Mouse (Mus musculus) adrenal gland, adult 18-20 months (tissue): ENCODE measurements around the gene Mad2l2. TPM values are rescaled to one million over a fixed set of nuclear protein-coding genes. Genes with fewer than 3 reads are reported as not detected.

Experiments used
- DNase-seq, 2 experiments: peaks; one replicate each; pipeline ENCODE4 v3.0.0; 2021 to 2022; ENCODE audit warnings: low spot score in 2 of 2
- long read RNA-seq, 2 experiments: library from polyadenylated mRNA; stranded (forward); transcript quantifications; one replicate each; pipeline ENCODE4 v2.0.0; 2021
- total RNA-seq, 2 experiments: library from RNA; stranded (reverse); gene quantifications; 1 replicate in 1 of 2; 2 replicates in 1 of 2; pipeline ENCODE4 v1.2.3; 2021

Mad2l2 gene
- 10 to 100 TPM; 20.2 to 21.6 TPM for total RNA-seq
- long read RNA-seq, experiment 1, transcript Mad2l2-201 (8 exons, 1,535 nt) = major isoform, 7 of 8 reads
- long read RNA-seq, experiment 1, partial matches to known transcripts = 0 of 8 reads
- long read RNA-seq, experiment 1, other reads (novel, unspliced or antisense) = 1 of 8 reads
- long read RNA-seq, experiment 2, transcript Mad2l2-201 (8 exons, 1,535 nt) = major isoform, 12 of 21 reads
- long read RNA-seq, experiment 2, partial matches to known transcripts = 2 of 21 reads
- long read RNA-seq, experiment 2, other reads (novel, unspliced or antisense) = 4 of 21 reads

DNA sequence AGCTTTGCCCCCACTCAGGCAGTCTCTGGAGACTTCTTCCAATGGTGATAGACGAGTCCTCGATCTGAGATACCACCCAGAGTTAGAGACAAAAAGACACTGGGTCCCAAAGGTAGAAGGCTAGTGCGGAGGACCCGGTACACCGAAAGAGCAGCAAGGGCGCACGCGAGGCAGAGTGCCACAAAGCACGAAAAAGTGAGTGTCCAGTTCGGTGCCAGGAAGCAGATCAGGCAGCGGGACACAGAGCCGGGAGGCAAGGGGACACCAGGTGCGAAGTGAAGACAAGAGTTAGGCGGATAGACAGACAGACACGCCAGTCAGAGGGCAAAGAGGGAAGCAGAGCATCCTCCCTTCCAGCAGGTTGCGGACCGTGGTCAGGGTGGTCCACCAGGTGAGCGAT, at the start of gene Mad2l2:
Mad2l2 (plus strand) TSS at position 252 of the 400 bp plus-strand sequence.
- DNase-seq = no peak

DNA sequence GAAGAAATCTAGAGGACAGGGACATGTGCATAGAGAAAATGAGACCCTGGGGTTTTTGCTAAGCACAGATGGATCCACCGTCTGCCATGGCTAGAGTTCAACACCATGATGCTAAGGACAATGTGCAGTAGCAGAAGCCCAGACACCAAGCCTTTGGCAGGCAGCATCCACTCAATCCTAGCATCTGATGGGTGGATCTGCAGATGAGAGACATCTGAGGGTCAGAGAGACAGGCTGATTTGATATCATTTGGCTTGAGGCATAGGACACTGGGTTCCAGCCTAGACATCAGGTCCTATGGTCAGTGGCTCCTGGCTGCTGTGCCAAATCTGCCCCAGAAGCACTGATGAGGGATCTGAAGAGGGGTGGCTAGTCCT, 49.6 kb upstream of the Mad2l2 start:
- no peak for DNase-seq

- no peak for DNase-seq
Observed at GRCm38 (mm10) chr4:148081201-148081600, 49.0 kb upstream of the Mad2l2 start.

DNA sequence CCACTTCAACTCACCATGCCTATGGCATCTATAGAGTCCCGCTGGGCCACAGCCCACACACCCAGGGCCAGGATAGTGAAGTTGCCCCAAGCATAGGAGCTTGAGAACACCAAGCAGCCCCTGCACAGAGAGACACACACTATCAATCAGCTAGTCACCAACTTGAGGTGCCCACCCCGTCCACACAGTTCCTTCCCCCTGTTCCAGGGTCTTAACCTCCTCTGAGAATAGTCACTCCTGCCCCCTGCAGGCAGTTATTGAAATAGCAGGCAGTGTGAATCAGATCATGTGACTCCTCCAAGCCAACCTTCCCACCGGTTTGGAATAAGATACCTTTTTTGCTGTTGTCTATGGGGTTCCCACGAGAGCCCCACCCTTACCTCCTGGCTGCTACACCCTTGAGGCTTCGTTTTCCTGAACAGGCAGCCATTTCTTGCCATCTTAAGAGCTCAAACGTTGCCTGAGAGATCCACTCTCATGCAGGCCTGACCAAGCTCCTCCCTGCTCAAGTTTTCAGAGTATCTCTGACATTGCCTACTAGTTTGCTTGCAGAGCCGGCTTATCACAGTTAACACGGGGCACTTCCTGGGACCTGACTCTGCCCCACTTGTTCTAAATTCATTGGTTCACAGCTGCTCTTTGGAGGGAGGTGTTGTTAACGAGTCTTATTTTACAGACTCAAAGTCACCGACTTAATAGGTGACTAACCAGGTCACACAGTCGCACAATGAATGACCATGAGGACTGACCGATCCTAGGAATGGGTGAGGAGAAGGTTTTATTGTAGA, 47.7 kb upstream of the Mad2l2 start:
- peak; percentile 37 to 57 for DNase-seq

- DNase-seq = no peak
Observed at GRCm38 (mm10) chr4:148083176-148083899, 46.8 kb upstream of the Mad2l2 start.

DNA sequence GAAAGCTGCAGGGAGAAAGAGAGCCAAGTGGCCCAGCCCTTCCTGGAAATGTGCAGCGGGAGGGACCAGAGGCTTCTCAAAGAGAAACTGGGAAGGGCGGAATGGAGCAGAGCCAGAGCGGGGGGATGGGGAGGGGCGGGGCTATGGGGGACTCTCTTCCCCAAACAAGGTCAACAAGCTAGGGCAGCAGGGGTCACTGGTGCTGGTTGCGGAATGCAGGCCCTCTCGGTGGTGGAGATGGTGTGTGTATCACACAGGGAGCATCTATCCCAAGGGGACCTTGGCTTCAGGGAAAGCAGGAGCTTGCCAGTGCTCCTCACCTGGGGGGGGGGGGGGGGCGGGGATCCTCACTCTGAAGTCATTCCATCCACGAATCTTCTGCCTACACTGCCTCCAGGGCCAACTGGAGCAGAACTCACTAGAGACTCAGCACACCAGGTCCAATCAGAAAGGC, 45.9 kb upstream of the Mad2l2 start:
- no peak for DNase-seq

DNA sequence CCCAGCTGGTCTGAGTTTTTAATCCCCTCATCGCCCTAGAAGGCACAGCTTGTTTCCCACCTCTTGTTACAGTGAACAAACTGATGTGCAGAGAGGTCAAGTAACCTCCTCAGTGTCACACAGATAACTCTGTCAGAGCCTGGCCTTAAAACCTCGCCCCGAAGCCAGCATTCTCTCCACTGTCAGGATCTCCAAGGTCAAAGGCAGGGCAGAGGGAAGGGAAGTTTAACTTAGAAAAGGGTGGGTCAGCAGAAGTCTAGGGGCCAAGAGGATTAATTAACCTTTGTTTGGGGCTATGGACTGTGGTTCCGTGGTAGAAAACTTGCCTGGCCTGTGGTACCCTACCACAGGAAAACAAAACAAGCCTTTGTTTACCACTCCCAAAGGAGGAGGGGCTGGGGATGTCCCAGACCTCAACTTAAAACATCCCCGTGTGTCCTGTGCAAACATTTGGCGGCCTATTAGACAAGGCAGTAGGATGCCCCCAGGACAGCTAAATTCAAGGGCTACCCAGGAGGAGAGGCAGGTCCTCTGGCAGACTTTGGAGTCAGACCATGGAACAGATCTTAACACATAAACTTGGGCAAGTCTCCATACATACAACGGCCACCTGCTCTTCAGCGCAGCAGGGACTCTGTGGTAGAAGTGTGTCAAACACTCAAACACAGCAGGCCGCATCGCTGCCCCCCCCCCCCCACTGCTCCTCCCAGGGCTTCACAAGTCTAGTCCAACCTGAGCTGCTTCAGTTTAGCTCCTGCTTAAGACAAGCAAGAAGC, 44.9 kb upstream of the Mad2l2 start:
- no peak for DNase-seq

DNA sequence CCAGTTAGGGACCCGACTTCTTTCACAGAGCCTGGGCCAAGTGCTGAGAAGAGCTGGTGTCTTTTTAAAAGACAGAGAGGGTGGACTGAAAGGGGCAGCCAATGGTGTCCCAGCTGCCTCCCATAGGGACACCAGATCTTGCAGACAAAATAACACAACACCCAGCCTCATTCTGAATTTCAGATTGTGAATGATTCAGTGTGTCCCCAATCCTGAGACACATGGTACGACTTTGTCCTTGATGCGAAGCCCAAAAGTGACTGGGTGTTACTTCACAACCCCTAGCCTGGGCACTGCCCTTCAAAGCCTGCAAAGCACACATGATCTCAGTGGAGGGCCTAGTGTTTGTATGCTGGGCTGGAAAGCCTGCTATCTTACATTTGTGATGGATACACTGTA, 44.3 kb upstream of the Mad2l2 start:
- DNase-seq = no peak

- DNase-seq = peak in 1 of 2 experiments; percentile 44
Observed at GRCm38 (mm10) chr4:148087091-148087906, 42.9 kb upstream of the Mad2l2 start.

- DNase-seq = peak; percentile 92 to 94
Observed at GRCm38 (mm10) chr4:148087907-148088527, 42.2 kb upstream of the Mad2l2 start, which contains the start of gene Agtrap. TSS of gene Agtrap (minus strand) at chr4:148088031.

- no peak for DNase-seq
Observed at GRCm38 (mm10) chr4:148089166-148089565, 41.0 kb upstream of the Mad2l2 start.

DNA sequence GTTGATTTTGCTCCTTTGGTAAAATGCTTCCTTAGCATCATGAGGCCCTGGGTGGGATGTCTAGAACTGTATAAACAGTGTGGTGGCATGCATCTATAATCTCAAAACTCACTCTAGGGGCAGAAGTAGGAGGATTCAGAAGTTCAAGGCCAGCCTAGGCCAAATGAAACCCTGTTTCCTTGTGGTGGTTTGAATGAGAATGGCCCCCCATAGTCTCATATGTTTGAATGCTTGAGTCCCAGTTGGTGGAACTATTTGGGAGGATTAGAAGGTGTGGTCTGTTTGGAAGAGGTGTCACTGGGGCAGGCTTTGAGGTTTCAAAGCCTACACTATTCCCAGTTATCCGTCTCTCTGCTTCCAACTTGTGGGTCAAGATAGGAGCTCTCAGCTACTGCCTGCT, 39.0 kb upstream of the Mad2l2 start:
- no peak for DNase-seq

- DNase-seq = peak in 1 of 2 experiments; percentile 37
Observed at GRCm38 (mm10) chr4:148092551-148093271, 37.5 kb upstream of the Mad2l2 start.

GRCm38 (mm10) chr4:148094161-148094560, 36.0 kb upstream of the Mad2l2 start:
- DNase-seq = no peak

GRCm38 (mm10) chr4:148095081-148095480, 35.1 kb upstream of the Mad2l2 start:
- DNase-seq = no peak

DNA sequence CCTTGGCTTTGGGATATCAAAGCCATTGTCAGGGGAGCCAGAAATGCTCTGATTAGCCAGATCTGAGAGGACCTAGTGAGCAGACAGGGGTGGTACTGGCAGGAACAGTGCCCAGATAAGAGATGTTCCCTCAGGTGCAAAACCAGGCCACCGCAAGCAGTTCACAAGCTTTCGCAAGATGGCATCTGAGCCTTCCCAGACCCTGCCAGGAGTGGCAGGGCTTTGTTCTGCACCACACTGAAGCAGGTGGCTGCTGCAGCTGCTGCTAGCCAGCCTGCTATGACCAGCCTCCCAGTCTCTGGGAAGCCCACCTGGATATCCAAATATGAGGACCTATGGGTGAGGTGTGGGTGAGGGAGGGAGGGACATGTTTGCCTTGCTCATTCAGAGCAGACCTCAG, 32.2 kb upstream of the Mad2l2 start:
- no peak for DNase-seq

GRCm38 (mm10) chr4:148098666-148099065, 31.5 kb upstream of the Mad2l2 start:
- DNase-seq = no peak

DNA sequence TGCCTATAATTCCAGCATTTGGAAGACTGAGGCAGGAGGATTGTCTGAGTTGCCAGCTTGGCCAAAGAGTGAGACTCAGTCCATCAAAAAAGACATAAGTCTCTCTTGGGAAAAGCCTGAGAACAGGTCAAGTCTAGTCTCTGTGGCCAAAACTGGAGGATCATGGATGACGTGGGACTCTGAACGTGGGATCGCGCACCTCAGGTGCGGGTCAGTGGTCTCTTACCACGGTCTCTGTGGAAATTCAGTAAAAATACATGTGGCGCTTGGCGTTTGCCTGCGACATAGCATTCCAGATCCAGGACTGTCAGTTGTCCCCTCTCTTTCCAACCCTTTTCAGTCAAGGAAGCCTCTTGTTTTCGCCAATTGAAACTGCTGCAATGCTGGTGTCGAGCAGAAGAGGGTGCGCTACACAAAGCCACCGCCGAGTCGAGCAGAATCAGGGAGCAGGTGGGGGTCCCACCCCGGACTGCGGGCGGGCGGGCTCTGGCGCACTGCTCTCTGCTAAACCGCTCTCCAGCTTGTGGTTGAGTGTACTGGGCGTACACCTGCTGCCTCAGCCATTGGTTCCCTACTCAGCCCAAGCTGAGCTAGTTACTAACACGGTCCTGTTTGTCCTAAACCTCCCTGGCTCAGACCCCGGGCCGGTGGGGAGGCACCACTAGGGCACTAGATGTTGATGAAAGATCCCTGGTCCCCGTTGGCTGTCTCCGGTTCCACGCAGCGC, 28.2 kb upstream of the Mad2l2 start:
- peak; percentile 57 for DNase-seq
